Mouse (Mus musculus) left cerebral cortex, postnatal 4 days (tissue): Measurements from ENCODE around the gene Nutf2. TPM values are rescaled to one million over a fixed set of nuclear protein-coding genes. Genes with fewer than 3 reads are reported as not detected.
A peak's percentile ranks its signal among the peaks of the same experiment; 100 is the strongest.
"Not testable (repeated sequence)": the region's sequence is repeated elsewhere in the genome, so short reads cannot be mapped to it uniquely, and the experiment has no call there.

Experiments used
- DNase-seq: peaks from one replicate; pipeline ENCODE4 v3.0.0-alpha.2; 2022
- intact Hi-C: fragments of 180-260 bp; cut with DNase I; formaldehyde crosslinking; loops from one replicate; pipeline ENCODE4 v1.15.1; 2025
- total RNA-seq, 2 experiments: library from RNA; stranded (reverse); gene quantifications; 2 replicates each; pipeline ENCODE4 v1.2.3; 2021

Nutf2 gene
- total RNA-seq, result 10 to 100 TPM; 35.2 to 48.7 TPM

DNA sequence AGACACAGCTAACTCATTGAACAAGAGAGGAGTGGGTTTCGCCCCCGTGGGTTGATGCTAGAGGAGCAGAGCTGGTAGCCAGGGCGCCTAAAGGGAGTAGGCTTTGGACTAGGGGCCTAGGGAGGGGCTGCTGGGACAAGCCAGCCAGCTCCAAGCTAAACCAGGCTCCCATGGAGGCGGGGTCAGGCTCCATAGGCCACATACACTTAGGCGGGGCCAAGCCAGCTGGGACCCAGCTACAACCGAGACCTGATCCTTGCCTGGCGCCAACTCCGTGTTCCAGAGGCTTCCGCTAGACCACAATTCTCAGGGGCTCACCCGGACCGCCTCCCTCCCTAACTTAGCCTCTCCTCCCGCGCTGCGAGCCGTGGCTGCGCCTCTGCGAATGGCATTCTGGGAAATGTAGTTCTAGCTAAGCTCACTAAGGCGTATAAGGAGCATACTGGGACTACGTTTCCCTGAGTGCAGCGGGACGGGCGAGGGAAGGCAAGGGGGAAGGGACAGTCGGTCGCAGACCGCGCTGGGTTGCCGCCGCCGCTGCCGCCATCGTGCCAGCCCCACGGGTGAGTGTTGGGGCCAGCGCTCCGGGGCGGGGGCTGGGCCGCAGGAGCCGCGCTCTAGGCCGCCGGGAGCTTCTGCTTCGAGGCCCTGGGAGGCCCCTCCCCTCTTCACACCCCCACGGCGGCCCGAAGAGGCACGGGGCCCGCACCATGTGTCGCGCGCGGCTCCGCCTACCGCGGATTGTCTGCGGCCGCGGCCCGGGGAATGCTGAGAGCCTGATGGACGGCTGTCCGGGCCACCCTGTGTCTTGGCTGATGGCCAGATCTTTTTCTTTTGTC, at the start of gene Nutf2:
Gene Nutf2, plus strand, starts transcription at position 438 of the 839 bp plus-strand sequence.
- intact Hi-C loops, result no loop called here
- DNase-seq, result peak; percentile 97

DNA sequence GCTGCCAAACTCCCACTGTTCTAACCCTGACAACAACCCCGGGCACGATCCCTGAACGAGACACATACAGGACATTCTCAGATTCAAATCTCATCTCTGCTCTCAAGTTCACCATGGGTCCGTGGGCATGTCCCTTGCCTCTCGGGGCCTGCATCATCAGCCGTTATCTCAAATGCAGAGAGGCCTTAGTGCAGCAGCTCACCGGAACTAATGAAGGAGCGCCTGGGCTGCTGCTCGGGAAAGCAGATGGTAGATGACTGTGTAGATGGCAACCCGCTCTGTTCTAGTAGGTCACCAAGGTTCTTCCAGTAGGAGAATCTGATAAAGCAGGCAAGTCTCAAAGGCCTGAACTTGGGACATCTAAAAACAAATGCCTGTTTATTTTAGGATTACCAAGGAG, 49.3 kb upstream of the Nutf2 start:
- intact Hi-C loops, result no loop called here
- DNase-seq, result no peak

DNA sequence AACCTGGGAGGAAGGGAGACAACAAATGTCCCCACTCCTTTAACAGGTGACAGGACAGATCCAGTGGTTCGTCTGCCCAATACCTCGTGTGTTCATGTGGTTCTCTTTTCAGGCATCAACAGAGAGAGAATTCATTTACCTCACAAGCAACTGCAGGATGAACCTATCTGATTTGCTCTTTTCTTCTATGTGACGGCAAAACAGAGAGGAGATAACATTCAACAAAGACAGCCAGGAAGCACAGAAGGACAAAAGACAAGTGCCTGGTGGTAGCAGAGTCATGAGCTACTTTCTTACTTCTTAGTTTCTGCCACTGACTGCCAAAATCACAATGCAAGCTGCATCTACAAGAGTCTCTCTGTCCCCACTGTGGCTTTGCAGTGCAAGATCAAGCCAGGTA, 48.8 kb upstream of the Nutf2 start:
- intact Hi-C loops, result no loop called here
- DNase-seq, result no peak

DNA sequence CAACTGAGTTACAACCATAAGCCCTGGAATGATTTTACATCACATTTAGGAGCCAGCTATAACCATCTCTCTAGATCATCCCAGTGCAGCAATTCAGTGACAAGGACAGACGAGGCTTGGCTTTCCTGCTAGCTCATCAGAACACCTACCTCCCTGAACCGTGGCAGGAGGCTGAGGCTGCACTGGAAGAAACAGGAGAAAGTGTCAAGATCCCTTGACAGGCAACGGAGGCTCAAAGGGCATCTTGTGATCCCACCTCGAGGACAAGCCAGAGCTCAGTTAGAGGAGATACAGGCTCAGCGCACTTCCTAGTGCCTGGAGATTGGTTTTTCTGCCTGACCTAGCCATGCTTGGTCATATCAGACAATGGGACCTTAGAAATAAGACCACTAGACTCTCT, 47.9 kb upstream of the Nutf2 start:
- DNase-seq, result no peak
- intact Hi-C loops, result no loop called here

DNA sequence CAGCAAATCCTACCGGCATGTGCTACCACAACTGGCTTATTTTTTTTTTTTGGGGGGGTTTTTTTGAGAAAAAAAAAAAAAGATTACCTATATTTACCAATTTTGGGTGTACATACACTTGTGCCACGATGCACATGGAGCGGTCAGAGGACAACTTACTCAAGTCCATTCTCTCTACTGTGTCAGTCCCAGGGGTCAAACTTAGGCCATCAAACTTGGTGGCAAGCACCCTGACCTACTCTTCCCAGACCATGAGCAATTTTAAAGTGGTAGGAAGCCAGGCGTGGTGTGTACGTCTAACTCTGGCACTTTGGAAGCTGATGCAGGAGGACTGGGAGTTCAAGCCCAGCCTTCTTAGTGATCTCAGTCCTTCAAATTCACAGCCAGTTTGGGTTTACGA, 47.1 kb upstream of the Nutf2 start:
- no peak for DNase-seq

DNA sequence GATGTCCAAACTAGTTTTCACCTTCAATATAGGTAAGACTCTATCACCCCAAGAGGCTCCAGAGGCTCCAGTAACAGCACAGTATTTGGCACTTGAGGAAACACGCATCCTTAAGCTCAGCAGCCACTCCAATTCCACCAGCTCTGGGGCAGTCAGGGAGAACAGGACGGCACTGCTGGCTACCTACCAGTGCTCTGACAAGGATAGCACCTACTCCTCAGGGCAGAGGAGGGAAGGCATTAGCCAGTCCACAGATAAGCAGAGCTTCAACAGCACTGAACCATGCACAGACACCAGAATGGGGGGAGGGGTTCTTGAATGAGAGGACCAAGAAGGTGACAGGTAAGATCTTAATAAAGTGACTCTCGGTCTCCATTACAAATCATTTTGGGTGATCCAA, 40.7 kb upstream of the Nutf2 start:
- no peak for DNase-seq
- intact Hi-C loops, result no loop called here

More for the DNA sequence above, 47.1 kb upstream of the Nutf2 start:
- intact Hi-C loops, result no loop called here

DNA sequence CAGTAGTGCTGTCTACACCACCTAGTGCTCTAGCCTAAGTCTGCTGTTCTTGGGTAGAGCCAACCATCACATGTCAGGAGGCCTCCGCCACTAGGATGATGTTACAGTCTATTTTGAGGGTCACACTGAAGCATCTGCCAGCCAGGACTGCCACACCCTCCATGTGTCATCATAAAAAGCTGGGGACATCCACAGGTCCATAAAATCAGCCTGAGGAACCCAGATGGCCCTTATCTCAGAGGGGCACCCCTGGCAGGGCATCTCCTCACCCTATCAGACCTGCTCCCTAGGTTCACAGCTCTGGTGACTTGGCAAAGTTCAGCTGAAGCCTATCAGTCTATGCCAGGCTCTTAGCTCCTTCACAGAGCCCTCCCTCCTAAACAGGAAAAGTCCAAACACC, 39.5 kb upstream of the Nutf2 start:
- no peak for DNase-seq
- intact Hi-C loops, result no loop called here

DNA sequence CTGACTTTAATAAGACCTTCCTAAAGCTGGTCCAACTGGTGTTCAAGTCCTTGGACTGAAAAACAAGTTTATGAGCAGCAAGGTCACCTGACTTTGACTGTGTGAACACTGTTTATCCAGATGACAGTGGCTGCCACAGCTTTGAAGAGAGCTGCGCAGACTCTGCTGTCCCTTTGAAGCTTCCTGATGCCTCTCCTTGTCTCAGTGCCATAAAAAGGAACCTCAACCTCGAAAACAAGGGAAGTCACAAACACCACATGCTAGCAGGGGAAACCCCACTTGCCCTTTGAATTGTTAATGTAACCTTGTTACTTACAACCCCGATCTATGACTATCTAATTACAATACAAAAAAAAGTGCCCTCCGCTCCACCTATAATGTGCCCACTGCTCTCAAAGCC, 34.9 kb upstream of the Nutf2 start:
- no peak for DNase-seq
- intact Hi-C loops, result no loop called here

DNA sequence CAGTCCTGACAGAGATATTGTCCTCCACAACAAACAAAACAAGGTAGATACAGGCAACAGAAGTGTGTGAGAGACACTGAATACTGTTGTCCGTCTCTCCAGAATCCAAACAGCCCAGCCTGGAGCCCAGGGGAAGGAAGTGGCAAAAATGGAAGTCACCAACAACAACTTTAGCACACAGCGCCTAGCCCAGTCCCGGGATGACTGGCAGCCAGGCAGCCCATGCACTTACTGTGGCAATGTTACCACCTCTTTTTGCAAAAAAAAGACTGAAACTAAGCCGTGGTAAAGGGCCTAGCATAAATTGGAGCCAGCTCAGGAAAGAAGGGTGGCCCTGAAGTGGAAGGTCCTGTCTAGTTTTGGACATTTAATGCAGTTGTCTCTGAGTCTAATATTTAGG, 34.0 kb upstream of the Nutf2 start:
- intact Hi-C loops, result no loop called here
- DNase-seq, result no peak

DNA sequence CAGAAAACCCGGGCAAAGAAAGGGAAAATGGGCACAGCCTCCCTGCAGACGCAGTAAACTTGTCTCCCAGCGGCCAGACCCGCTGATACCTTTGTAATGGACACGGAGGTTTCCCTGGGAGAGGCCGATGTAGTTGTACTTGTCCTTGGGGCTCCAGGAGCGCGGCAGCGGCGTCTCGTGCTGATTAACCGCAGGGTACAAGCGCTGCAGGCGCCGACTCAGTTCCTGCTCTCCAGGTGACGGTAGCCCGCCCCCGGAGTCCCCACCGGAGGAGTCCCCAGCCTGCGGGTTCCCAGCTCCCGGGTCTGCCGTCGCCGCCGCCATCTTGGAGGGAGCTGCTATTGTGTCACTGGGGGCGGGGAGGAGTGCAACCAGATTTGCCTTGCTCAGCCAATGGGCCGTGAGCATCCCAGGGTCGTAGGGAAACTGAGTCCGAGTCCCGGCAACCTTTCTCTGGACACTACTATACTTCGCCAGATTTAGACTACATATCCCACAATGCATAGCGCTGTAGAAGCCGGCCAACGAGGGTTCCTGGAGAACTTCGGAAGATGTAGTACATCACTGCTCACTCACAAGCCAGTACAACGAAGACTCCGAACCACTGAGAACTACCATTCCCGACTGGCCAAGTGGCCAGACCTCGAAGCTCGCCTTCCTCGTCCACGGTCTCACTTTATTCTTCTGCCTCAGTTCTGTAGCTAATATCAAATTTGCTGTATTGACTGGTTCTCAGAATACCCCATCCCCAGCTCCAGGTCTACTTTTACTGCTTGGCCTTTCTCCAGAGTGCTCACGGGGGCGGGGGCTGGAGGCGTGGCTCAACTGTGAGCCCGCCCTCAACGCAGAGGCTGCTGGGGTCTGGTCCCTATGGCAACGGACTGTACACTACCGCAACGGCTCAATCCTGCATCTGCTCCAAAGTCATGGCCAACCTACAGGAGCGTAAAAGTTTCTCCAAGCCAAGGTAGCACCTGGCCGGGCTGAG, 33.2 kb upstream of the Nutf2 start, which contains the start of the genes Ranbp10 and Tsnaxip1:
Gene Ranbp10, minus strand, starts transcription at position 490 of the 988 bp plus-strand sequence.
Gene Tsnaxip1, plus strand, starts transcription at position 871 of the 988 bp plus-strand sequence.
- intact Hi-C loops, result no loop called here
- DNase-seq, result peak; percentile 97

DNA sequence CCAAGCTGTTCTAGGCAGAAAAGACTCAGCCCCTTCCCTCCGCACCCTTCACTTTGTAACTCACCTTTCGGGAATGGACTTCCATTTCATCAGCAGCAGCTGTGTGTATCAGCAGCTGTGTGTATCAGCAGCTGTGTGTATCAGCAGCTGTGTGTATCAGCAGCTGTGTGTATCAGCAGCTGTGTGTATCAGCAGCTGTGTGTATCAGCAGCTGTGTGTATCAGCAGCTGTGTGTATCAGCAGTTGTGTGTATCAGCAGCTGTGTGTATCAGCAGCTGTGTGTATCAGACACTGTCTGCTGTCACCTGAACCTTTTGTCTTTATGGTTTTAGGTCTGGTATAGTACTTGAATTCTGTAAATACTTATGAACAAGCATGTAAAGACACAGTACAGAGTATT, 26.6 kb upstream of the Nutf2 start:
- intact Hi-C loops, DNase-seq: not testable (repeated sequence)

DNA sequence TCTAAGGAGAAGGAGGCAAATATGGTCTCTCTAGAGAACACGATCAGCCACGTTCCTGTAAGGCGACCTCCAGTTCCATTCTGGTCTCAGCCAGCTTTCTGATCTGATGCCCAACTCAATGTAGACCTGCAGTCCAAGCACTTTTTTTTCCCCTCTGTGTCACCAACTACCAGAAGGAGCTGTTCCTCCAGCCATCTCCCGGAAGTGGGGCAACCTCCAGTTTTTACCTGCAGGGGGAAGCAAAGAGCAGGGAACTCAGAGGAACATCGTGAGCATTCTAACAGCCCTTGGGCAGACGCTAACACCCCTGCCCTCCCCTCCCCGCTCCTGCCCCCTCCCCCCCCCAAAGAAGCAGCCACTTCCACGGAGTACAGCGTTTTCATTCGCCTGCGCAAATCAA, 25.1 kb upstream of the Nutf2 start:
- peak; percentile 45 for DNase-seq
- intact Hi-C loops, result no loop called here

DNA sequence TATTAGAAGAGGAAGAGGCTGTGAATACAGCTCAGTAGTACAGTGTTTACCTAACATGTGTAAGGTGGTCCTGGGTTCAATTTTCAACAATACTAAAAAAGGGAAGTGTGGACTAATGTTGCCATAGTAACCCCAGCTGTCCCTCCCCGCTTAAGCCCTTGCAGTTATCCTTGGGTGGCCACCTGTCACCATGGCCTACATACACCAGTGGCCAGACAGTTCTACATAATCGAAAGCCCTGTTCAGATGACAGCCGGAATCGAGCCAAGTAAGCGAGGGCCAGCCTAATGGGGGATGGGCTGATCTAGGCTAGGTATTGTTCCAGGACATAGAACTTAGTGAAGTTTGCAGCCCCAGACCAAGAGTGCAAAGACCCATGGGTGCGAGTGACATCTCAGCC, 23.4 kb upstream of the Nutf2 start:
- intact Hi-C loops, result no loop called here

DNA sequence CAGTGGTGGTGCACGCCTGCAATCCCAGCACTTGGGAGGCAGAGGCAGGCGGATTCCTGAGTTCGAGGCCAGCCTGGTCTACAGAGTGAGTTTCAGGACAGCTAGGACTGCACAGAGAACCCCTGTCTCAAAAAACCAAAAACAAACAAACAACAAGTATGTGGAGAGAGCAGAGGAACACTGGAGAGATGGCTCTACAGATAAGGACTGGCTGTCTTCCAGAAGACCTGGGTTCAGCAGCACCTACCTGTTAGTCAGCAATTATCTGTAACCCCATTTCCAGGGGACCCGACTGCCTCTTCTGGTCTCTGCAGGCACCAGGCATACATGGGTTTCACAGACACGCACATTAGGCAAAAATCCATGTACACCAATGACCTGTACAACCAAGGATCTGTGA, 21.2 kb upstream of the Nutf2 start:
- intact Hi-C loops, result no loop called here
- no peak for DNase-seq

More for the DNA sequence above, 23.4 kb upstream of the Nutf2 start:
- no peak for DNase-seq

DNA sequence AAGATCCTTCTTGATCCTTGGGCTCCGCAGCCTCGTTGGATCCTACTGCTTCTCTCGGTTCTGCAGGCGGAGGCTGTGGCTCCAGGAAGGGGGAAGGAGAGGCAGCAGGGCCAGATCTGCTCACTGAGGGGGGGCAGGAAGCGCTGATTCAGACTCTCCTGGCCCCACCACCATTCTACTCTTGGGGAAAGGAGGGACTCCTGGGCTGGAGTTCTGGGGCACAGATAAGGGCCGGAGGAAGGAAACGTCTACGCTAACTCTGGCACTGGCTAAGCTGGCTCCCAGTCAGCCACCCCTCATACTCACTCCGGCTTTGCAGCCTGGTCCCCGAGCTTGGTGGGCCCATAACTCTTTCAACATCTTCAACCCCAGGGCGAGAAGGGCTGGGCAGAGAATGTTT, 13.7 kb upstream of the Nutf2 start:
- no peak for DNase-seq
- intact Hi-C loops, result no loop called here

DNA sequence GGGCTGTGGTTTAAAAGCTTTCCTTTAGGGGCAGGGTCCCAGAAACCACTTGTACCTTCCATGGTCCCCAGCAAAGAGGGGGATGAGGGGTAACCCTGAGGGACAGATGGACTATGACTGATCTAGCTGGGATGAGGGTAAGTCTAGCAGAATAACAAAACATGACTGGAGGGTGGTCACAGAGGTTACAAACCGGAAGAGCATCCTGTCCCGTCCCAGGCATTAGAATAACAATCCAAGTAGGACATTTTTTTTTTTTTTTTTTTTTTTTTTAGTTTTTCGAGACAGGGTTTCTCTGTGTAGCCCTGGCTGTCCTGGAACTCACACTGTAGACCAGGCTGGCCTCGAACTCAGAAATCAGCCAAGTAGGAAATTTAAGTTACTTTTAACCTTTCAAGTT, 10.4 kb upstream of the Nutf2 start:
- DNase-seq, result no peak
- intact Hi-C loops, result no loop called here

DNA sequence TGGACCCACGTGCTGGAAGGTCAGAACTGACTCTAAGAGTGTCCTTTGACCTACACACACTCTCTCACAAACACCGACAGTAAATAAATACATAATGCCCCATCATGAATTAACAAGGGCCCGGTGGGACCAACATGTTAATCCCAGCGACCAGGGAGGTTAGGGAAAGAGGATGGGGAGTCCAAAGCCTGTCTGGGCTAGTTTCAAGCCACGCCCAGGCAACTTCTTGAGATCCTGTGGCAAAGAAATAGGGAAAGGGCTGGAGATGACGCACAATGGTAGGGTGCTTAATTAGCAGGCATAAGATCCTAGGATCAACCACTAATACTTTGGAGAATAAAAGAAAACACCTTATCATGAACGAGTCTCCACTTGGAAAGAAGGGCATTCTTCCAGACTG, 9.8 kb upstream of the Nutf2 start:
- intact Hi-C loops, result no loop called here
- no peak for DNase-seq

DNA sequence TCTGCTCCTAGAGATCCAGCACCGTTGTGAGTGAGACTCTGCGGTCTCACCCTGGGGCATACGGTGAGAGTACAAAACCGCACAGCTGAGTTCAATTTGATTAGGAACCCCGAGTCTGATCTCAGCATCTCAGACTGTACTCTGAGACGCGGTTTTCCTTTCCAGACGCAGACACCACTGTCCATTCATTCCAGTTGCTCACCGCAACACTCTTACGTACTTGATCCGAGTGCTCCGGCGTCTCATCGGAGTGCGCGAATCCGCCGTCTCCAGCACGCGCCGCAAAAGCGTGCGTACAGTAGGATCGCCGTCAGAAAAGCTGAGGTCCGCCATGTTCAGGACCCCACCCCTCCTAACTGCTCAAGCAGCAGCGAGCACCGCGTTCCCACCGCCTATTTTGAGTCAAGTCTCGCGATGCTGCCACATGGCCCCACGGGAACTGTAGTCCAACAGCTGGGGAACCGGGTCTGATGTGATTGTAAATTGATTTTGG, 8.7 kb upstream of the Nutf2 start:
- intact Hi-C loops, result no loop called here
- DNase-seq, result peak; percentile 95

DNA sequence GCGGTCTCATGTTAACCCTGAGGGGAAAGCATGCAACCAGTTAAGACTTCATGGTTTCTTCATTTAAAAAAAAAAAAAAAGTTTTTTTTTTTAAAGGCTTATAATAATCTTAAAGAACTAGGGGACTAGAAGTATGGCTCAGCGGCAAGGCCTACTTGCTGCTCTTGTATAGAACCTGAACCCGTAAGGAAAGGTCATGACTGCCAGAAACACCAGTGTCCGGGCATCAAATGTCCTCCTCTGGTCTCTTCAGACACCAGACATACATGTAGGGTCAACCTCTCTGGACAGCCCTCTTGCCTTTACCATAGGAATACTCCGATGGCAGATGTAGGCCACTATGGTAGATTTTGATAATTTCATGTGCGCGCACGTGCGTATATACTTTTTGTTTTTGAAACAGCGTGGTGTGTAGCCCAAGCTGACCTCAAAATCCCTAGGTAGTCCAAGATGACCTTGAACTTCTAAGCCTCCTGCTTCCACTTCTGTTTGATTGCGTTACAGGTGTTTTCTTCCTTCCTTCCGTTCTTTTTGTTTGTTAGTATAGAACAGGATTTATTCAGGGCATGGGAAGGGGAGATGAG, 8.1 kb upstream of the Nutf2 start:
- DNase-seq, result no peak
- intact Hi-C loops, result no loop called here

DNA sequence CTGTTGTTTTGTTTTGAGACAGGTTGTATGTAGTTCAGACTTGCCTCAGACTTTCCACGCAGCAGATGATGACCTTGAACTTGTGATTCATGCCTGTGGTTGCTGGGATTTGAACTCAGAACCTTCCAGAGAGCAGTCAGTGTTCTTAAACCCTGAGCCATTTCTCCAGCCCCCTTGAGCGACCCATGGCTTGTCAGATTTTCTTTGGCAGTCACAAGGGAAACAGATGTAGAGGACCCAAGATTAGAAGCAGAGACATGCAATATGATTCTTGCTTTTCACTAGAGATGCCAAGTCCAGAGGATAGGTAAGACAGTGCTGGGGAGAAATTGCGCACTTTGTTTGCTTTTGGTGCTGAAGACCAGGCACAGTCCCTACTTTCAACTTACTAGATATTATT, 7.2 kb upstream of the Nutf2 start, which contains the start of gene Cenpt:
Gene Cenpt, minus strand, starts transcription at position 101 of the 400 bp plus-strand sequence.
- intact Hi-C loops, result no loop called here
- no peak for DNase-seq

DNA sequence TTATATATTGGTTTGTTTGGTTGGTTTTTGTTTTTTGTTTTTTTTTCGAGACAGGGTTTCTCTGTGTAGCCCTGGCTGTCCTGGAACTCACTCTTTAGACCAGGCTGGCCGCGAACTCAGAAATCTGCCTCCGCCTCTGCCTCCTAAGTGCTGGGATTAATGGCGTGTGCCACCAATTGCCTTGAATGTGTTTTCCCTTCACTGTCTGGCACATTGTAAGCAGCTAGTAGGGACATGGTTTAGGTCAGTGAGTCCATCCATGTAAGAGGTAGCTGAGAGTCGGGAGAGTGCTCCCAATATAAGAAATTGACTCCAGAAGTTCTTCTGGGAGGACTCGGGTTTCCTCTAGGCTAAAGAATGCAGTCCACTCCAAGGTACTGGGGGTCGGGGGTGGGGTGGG, 6.1 kb upstream of the Nutf2 start:
- intact Hi-C loops, result no loop called here
- DNase-seq, result no peak
